Mouse (Mus musculus) hindbrain, embryonic 11.5 days (tissue): ENCODE data around the gene Nrgn. TPM values are rescaled to one million over a fixed set of nuclear protein-coding genes. Genes with fewer than 3 reads are reported as not detected.

Experiments used
- ATAC-seq: fragments of 200-750 bp; cut with Nextera tagmentation; 2 replicates; pipeline ENCODE4 v1.8.0; 2017; ENCODE audit warnings: mild to moderate bottlenecking, moderate TSS enrichment, moderate library complexity; ENCODE audit not compliant: low FRiP score
- DNase-seq: peaks from one replicate; pipeline ENCODE4 v3.0.0-alpha.2; 2015; ENCODE audit warnings: low spot score
- H3K27ac ChIP-seq: fragments of 300-500 bp; sonication (generic); 2 replicates; pipeline ENCODE4 v1.5.1; 2014; ENCODE audit warnings: mild to moderate bottlenecking, low read depth, low read length
- H3K27me3 ChIP-seq: fragments of 300-500 bp; sonication (generic); 2 replicates; pipeline ENCODE4 v1.6.1; 2014; ENCODE audit warnings: mild to moderate bottlenecking, low read length, moderate library complexity, mixed read lengths; ENCODE audit not compliant: control insufficient read depth, insufficient read depth
- H3K36me3 ChIP-seq: fragments of 300-500 bp; sonication (generic); 2 replicates; pipeline ENCODE4 v1.6.1; 2014; ENCODE audit warnings: mild to moderate bottlenecking, low read length, moderate library complexity, mixed read lengths; ENCODE audit not compliant: control insufficient read depth, insufficient read depth
- H3K4me1 ChIP-seq: fragments of 300-500 bp; sonication (generic); replicated peaks from 2 replicates; pipeline ENCODE4 v1.6.1; 2014; ENCODE audit warnings: low read length, mixed read lengths; ENCODE audit not compliant: control insufficient read depth, insufficient read depth
- H3K4me2 ChIP-seq: fragments of 300-500 bp; sonication (generic); replicated peaks from 2 replicates; pipeline ENCODE4 v1.6.1; 2014; ENCODE audit warnings: mild to moderate bottlenecking, low read depth, low read length
- H3K4me3 ChIP-seq: fragments of 300-500 bp; sonication (generic); 2 replicates; pipeline ENCODE4 v1.5.1; 2014; ENCODE audit warnings: low read depth, low read length
- H3K9ac ChIP-seq: fragments of 300-500 bp; sonication (generic); 2 replicates; pipeline ENCODE4 v1.6.1; 2014; ENCODE audit warnings: low read depth, low read length
- H3K9me3 ChIP-seq: fragments of 300-500 bp; sonication (generic); 2 replicates; pipeline ENCODE4 v1.6.1; 2016; ENCODE audit warnings: low read length; ENCODE audit not compliant: control insufficient read depth
- WGBS: fragments of 180-500 bp; shearing (Covaris S2); extraction: QIAGEN DNeasy Blood & Tissue Kit; methylation state at CpG from one replicate; pipeline ENCODE4 v1.1.7; 2014; 5-methylcytosine and 5-hydroxymethylcytosine counted together
- polyA plus RNA-seq: library from polyadenylated mRNA; unstranded; fragments of >200 nt; fragmentation: Nextera tagmentation; extraction: Ambion mirVana; gene quantifications from 2 replicates; pipeline ENCODE4 v1.2.1, GENCODE M21; 2014

The Nrgn gene
- polyA plus RNA-seq, 1 experiment from 2014 or later: 3.4 TPM

- Histone ChIP-seq H3K4me2 (no peak within 1 kb of the TSS; the same call in 1 of the 2 replicates), H3K4me3 (0 out of 2 replicates have a peak within 1 kb of the TSS, but pooled peaks have one; percentile 8), H3K27me3 (peaks cover 53% of the 10 kb centered on the region), H3K36me3 (peaks cover 3% of the 10 kb centered on the region; the same call in 1 of the 2 replicates), H3K9me3 (no peaks in the 10 kb centered on the region; the same call in 1 of the 2 replicates), H3K27ac (peak within 1 kb of the TSS; percentile 3; the same call in 1 of the 2 replicates), H3K4me1 (0 out of 2 replicates have a peak, but pooled peaks cover 3% of the 10 kb centered on the region), H3K9ac (no peak within 1 kb of the TSS)
- ATAC-seq: peak; percentile 15; the same call in 1 of the 2 replicates
- under 1% methylated on average over 41 of the region's 41 CpGs for WGBS
- DNase-seq: peak; percentile 45
Observed at GRCm38 (mm10) chr9:37527396-37528224, 25.1 kb downstream of the Nrgn start, which contains the start of gene Esam. Gene Esam (plus strand): TSS chr9:37528078.

- H3K36me3 ChIP-seq: peaks cover 3% of the 10 kb centered on the region; the same call in 1 of the 2 replicates
- H3K9me3 ChIP-seq: no peaks in the 10 kb centered on the region; the same call in 1 of the 2 replicates
- no peak overlapping the region for H3K4me2 ChIP-seq
- no peak overlapping the region; the same call in 1 of the 2 replicates for H3K27ac ChIP-seq
- H3K4me1 ChIP-seq: 0 out of 2 replicates have a peak, but pooled peaks cover 3% of the 10 kb centered on the region
- H3K27me3 ChIP-seq: peaks cover 51% of the 10 kb centered on the region
- H3K4me3 ChIP-seq: no peak overlapping the region
- no peak for DNase-seq
- H3K9ac ChIP-seq: no peak overlapping the region
- ATAC-seq: peak; percentile 5; the same call in 1 of the 2 replicates
- 19% methylated on average over 21 of the region's 21 CpGs for WGBS
Observed at GRCm38 (mm10) chr9:37526443-37527395, 26.0 kb downstream of the Nrgn start.

GRCm38 (mm10) chr9:37525461-37525860 is 27.2 kb downstream of the Nrgn start:
- no peak overlapping the region for H3K4me3 ChIP-seq
- 0 out of 2 replicates have a peak, but pooled peaks cover 3% of the 10 kb centered on the region for H3K4me1 ChIP-seq
- H3K9ac ChIP-seq: no peak overlapping the region
- WGBS: 85% methylated on average over 2 of the region's 2 CpGs
- ATAC-seq (no peak), DNase-seq (no peak)
- H3K36me3 ChIP-seq: peaks cover 9% of the 10 kb centered on the region; the same call in 1 of the 2 replicates
- no peak overlapping the region for H3K27ac ChIP-seq
- H3K9me3 ChIP-seq: no peaks in the 10 kb centered on the region; the same call in 1 of the 2 replicates
- peaks cover 42% of the 10 kb centered on the region for H3K27me3 ChIP-seq
- H3K4me2 ChIP-seq: no peak overlapping the region

- Histone ChIP-seq H3K4me3 (no peak overlapping the region), H3K9ac (no peak overlapping the region), H3K27ac (no peak overlapping the region), H3K9me3 (no peaks in the 10 kb centered on the region), H3K27me3 (no peaks in the 10 kb centered on the region), H3K36me3 (peaks cover 10% of the 10 kb centered on the region; the same call in 1 of the 2 replicates), H3K4me2 (no peak overlapping the region), H3K4me1 (no peaks in the 10 kb centered on the region)
- no peak for ATAC-seq
- no peak for DNase-seq
- WGBS: 93% methylated on average over 2 of the region's 2 CpGs
Observed at GRCm38 (mm10) chr9:37519995-37520394, 32.7 kb downstream of the Nrgn start.

- 95% methylated on average over 8 of the region's 8 CpGs for WGBS
- peaks cover 10% of the 10 kb centered on the region; the same call in 1 of the 2 replicates for H3K36me3 ChIP-seq
- no peak for ATAC-seq
Observed at GRCm38 (mm10) chr9:37518991-37519390, 33.7 kb downstream of the Nrgn start.

GRCm38 (mm10) chr9:37517467-37517866 is 35.2 kb downstream of the Nrgn start:
- Histone ChIP-seq H3K9me3 (no peaks in the 10 kb centered on the region), H3K4me3 (no peak overlapping the region), H3K27ac (no peak overlapping the region), H3K4me2 (no peak overlapping the region), H3K9ac (no peak overlapping the region), H3K27me3 (no peaks in the 10 kb centered on the region), H3K4me1 (no peaks in the 10 kb centered on the region), H3K36me3 (0 out of 2 replicates have a peak, but pooled peaks cover 8% of the 10 kb centered on the region)
- no peak for DNase-seq
- WGBS: 79% methylated on average over 1 of the region's 1 CpGs
- no peak for ATAC-seq

More at GRCm38 (mm10) chr9:37518991-37519390, 33.7 kb downstream of the Nrgn start:
- Histone ChIP-seq H3K4me2 (no peak overlapping the region), H3K9ac (no peak overlapping the region), H3K9me3 (no peaks in the 10 kb centered on the region), H3K27ac (no peak overlapping the region), H3K27me3 (no peaks in the 10 kb centered on the region), H3K4me3 (no peak overlapping the region), H3K4me1 (no peaks in the 10 kb centered on the region)
- DNase-seq: no peak

- 90% methylated on average over 3 of the region's 3 CpGs for WGBS
- H3K9ac ChIP-seq: no peak overlapping the region
- DNase-seq (no peak), ATAC-seq (no peak)
- H3K36me3 ChIP-seq: no peaks in the 10 kb centered on the region
- no peaks in the 10 kb centered on the region for H3K4me1 ChIP-seq
- H3K4me3 ChIP-seq: no peak overlapping the region
- no peaks in the 10 kb centered on the region for H3K9me3 ChIP-seq
- H3K27me3 ChIP-seq: no peaks in the 10 kb centered on the region
- H3K27ac ChIP-seq: no peak overlapping the region
- no peak overlapping the region for H3K4me2 ChIP-seq
Observed at GRCm38 (mm10) chr9:37514456-37514855, 38.2 kb downstream of the Nrgn start.

GRCm38 (mm10) chr9:37512097-37512496 is 40.6 kb downstream of the Nrgn start:
- Histone ChIP-seq H3K27ac (no peak overlapping the region), H3K27me3 (no peaks in the 10 kb centered on the region), H3K4me3 (no peak overlapping the region), H3K9me3 (no peaks in the 10 kb centered on the region), H3K4me1 (no peaks in the 10 kb centered on the region), H3K4me2 (no peak overlapping the region), H3K36me3 (no peaks in the 10 kb centered on the region), H3K9ac (no peak overlapping the region)
- ATAC-seq: no peak
- 97% methylated on average over 2 of the region's 2 CpGs for WGBS
- DNase-seq: no peak
